Mouse (Mus musculus) spleen, postnatal 4 days (tissue): Measurements from ENCODE around the gene Atg2a.
A peak's percentile ranks its signal among the peaks of the same experiment; 100 is the strongest.

Experiments used
- DNase-seq, 2 experiments: peaks; one replicate each; pipeline ENCODE4 v3.0.0; 2022; ENCODE audit warnings: low spot score in 2 of 2

Gene Atg2a

GRCm38 (mm10) chr19:6241274-6242107 is at the start of gene Atg2a:
Atg2a (plus strand) TSS chr19:6241668.
- DNase-seq: peak; percentile 99

- DNase-seq: no peak
These were observed 37.2 kb upstream of the Atg2a start for GRCm38 (mm10) chr19:6204265-6204664.

DNA sequence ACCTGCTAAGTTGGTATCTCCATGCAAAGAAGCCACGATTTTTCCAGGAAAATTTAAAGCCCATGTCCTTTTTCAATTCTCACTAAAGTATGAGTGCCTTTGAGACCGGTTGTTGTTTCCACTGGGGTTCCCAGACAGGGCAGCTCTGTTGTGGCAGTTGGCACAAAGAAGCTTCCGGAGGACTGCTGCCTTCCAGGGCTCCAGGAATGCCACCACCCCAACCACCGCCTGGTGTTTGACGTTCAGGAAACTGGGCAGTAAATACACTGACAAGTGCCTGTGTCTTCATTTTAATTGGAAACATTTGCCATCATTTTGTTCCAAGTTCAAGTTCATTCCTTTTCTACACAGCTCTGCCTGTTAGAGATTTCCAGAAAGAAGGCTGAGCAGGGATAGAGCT is 34.8 kb upstream of the Atg2a start:
- no peak for DNase-seq

GRCm38 (mm10) chr19:6216046-6216705 is 25.3 kb upstream of the Atg2a start:
- DNase-seq: no peak

DNA sequence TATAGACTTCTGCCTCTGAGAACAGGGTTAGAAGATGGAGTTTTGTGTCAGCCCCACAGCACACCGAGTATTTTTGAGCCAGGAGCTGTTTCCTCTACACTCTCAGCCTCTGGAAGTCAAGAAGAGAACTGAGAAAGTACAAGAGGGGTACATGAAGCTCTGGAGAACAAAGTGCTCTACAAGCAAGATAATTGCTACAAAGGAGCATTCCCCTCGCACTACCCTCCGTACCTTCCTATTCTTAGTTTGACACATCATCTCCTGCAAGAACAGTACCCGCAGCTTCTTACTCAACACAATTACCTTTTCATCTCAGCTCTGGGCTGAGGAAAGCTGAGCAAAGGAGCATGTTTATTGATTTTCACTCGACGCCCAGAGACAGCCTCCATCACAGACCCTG is 22.9 kb upstream of the Atg2a start:
- no peak for DNase-seq

DNA sequence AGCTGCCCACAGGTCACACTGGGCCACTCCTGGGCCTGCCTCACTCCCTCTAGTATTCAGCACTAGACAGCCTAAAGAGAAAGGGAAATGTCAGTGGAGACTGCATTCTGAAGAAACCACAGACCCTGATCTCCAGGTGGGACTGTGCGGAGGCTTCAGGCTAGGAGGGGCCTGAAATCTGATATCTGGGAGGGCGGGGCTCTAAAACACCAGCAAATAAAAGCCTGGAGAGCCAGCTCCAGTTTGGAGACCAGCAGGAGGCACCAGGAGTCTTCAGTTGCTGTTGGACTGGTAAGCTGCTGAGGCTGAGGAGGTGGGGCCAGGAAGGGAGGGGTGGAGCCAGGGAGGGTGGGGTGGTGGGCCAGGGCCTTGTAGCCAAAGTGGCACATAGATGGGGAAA is 15.3 kb upstream of the Atg2a start, which contains the start of gene Gpha2:
TSS of gene Gpha2 (plus strand) at position 246 of the 400 bp plus-strand sequence.
- no peak for DNase-seq

GRCm38 (mm10) chr19:6226763-6227162 is 14.7 kb upstream of the Atg2a start:
- no peak for DNase-seq

DNA sequence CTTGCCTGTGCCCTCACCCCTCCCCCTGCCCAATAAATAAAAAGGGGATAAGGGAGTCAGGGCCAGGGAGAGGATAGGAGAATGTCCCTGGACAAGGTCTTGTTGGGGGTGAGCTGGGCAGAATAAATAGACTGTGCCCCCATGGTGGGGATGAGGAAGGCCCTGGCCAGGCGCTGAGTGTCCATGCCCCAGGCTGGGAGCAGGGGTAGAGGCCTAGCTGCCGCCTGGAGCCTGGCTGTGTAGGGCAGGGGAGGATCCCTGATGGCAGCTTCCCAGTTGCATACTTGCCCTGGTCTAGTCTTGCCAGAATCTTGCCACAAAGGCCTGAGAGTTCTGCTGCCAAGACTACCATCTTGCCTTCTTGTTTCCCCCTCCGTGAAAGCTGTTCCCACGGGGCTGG is 13.6 kb upstream of the Atg2a start:
- no peak for DNase-seq

GRCm38 (mm10) chr19:6230411-6230810 is 11.1 kb upstream of the Atg2a start:
- no peak for DNase-seq

- DNase-seq: no peak
These were observed 10.4 kb upstream of the Atg2a start for GRCm38 (mm10) chr19:6231036-6231435.

- DNase-seq: peak in 1 of 2 experiments; percentile 15
These were observed 7.8 kb upstream of the Atg2a start for GRCm38 (mm10) chr19:6233647-6234046.

DNA sequence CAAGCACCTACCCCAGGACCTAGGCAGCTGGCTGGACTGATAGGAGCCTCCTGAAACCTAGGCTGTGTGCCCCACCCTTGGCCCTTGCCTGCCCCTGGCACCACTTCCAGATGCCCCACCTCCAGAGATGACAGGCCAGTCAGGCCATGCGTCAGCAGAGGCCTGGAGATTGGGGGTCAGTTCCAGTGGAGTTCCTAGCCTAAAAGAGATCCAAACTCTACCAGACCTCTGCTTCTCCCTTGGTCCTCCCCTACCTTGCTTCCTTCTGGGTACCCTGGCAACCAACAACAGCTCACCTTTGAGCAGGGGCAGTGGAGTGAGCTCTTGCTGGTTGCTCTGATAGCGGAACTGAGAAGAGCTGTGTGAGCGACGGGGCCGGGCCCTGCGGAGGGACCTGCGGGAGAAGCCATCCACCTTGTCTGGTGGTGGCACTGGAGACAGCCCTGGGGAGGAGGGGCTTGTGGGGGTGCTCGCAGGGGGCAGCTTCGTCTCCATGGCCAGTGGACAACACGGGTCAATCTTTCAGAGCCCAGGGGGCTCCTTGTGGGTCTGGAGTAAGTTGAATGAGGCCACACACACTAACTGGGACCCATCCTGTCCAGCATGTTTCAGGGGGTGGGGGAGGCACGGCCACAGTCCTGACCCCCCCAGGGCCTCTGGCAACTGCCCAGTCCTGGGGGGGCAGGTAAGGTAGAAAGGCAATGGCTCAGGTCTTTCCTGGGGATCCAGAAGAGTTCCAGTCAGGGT is 7.0 kb upstream of the Atg2a start:
- peak; percentile 77 to 83 for DNase-seq

DNA sequence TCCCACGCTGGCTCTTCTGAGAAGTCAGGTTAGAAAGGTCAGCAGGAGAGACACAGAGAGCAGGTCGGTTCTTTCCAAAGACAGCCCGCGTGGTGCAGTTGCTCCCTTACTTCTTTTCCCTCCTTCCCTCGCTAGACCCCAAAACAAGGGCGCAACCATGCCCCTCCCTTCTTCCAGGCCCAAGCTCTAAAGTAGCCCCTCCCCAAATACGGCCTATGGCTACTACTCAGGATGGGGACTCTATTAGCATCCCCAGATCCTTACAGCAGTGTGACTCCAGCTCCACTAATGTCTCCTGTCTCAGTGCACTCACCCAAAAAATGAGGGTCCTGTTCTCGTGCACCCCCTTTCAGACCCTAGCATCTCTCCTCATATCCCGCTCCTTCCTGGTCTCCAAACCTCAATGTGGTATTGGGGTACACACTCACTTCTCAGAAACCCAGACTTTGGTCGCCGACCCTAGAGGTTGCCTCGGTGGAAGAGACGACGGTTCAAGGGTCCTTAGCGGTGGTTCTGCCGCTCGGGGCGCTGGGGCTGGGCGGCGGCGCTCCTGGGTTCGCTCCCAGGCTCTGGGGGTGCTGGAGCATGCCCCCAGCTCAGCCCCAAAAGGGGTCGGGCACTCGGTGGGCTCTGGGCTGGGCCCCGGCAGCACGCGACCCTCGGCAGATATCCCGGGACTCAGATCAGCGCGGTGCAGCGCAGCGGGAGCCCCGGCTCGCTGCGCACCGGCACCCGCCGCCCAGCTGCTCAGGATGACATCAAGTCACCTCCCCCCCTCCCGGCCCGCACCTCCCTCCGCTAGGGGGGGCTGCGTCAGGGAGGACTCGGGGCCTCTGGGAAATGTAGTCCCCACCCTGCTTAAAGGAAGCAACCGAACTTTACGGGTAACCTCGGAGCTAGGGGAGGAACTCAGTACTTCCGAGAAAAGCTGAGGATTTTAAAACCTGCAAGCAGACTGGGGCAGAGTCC is 6.1 kb upstream of the Atg2a start, which contains the start of gene Ppp2r5b:
TSS of gene Ppp2r5b (minus strand) at position 789 of the 969 bp plus-strand sequence.
- peak; percentile 97 to 99 for DNase-seq

DNA sequence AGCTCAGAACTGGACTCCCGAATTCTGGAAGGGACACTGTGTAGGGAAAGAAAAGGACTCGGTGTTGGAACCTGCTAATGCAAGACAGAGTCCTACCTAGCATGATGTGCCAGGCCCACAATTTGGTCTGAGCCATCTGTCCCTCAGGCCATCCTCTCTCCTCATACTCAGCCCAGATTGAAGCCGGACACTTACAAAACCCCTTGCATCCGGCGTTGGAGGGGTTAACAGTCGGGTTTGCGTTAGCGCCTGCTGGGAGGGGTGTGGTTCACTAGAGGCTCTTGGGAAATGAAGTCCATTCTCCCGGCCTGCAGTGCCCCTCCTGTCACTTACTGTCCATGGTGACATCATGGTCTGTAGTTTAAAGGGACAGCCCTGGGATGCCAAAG is 5.4 kb upstream of the Atg2a start:
- DNase-seq: peak; percentile 87 to 92

DNA sequence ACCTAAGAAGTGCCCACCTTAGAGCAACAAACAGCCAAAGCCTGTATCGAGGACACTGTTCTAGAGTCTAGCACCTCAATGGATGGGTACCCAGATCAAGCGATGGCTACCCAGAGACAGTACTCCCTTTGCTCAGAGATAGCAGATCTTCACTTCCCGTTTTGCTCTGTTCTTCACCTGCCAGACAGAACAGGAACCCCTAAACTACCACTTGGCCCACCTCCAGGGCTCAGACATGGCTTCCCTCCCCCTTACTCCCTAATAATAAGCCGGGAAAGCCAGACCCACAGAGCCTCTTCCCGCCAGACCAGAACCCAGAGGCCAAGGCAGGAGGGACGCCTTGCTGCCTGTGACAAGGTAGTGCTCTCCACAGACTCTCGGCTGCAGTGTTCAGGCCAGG is 4.6 kb upstream of the Atg2a start:
- DNase-seq: peak in 1 of 2 experiments; percentile 17

- no peak for DNase-seq
These were observed 2.7 kb upstream of the Atg2a start for GRCm38 (mm10) chr19:6238740-6239139.

- peak in 1 of 2 experiments; percentile 43 for DNase-seq
These were observed 1.3 kb upstream of the Atg2a start for GRCm38 (mm10) chr19:6240136-6240535.

GRCm38 (mm10) chr19:6240725-6241124 is 743 bp upstream of the Atg2a start:
- peak in 1 of 2 experiments; percentile 12 for DNase-seq

- peak; percentile 71 to 83 for DNase-seq
These were observed 813 bp downstream of the Atg2a start for GRCm38 (mm10) chr19:6242281-6242680.

DNA sequence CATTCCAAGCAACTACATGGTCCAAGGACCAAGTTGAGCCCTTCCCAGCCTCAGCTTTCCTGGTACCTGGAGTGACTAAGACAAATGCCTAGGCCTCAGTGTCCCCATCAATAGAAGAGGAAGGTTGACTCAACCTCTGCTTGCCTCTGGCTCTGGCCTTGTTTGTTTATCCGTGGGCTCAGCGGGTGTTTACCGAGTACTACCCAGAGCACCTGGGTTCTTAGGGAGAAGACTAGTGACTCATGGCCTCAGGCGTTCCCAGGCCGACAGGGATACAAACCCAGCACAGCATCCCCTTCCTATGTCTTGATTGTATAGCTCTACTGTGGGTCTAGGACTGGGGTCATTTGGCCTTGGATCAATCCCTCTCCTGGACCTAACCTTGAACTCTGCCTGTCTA is 1.8 kb downstream of the Atg2a start:
- no peak for DNase-seq

DNA sequence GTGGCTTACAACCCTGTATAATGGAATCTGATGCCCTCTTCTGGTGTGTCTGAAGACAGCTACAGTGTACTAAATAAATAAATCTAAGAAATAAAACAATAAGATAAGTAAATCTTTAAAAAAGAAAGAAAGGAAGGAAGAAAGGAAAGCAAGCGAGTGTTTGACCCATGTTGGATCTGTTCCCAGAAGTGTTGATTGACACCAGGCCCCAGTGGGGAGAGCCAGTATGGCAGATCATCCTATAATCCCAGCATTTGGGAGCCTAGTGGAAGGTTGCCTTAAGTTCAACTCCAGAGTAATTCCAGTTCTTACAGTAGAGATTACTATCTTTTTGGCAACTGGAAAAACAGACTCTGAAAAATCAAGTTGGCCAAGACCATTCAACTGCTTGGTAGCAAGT is 4.3 kb downstream of the Atg2a start:
- no peak for DNase-seq
